Mouse (Mus musculus) forebrain, embryonic 13.5 days (tissue): ENCODE measurements around the gene Spry2. TPM values are rescaled to one million over a fixed set of nuclear protein-coding genes. Genes with fewer than 3 reads are reported as not detected.

ENCODE experiments used
- ATAC-seq: fragments of 200-750 bp; cut with Nextera tagmentation; 2 replicates; pipeline ENCODE4 v1.8.0; 2017
- H3K27ac ChIP-seq: fragments of 300-500 bp; sonication (generic); 2 replicates; pipeline ENCODE4 v1.5.1; 2015; ENCODE audit warnings: inconsistent platforms, mild to moderate bottlenecking, moderate library complexity
- H3K27me3 ChIP-seq: fragments of 300-500 bp; sonication (generic); 2 replicates; pipeline ENCODE4 v1.6.1; 2015; ENCODE audit warnings: mild to moderate bottlenecking, inconsistent platforms
- H3K36me3 ChIP-seq: fragments of 300-500 bp; sonication (generic); 2 replicates; pipeline ENCODE4 v1.6.1; 2015; ENCODE audit warnings: mild to moderate bottlenecking, inconsistent platforms; ENCODE audit not compliant: poor library complexity, severe bottlenecking
- H3K4me1 ChIP-seq: fragments of 300-500 bp; sonication (generic); 2 replicates; pipeline ENCODE4 v1.6.1; 2015; ENCODE audit warnings: inconsistent platforms
- H3K4me2 ChIP-seq: fragments of 300-500 bp; sonication (generic); 2 replicates; pipeline ENCODE4 v1.6.1; 2015; ENCODE audit warnings: inconsistent platforms, mild to moderate bottlenecking, moderate library complexity
- H3K4me3 ChIP-seq: fragments of 300-500 bp; sonication (generic); 2 replicates; pipeline ENCODE4 v1.5.1; 2015; ENCODE audit warnings: mild to moderate bottlenecking, inconsistent platforms
- H3K9ac ChIP-seq: fragments of 300-500 bp; sonication (generic); 2 replicates; pipeline ENCODE4 v1.6.1; 2015; ENCODE audit warnings: mild to moderate bottlenecking, inconsistent platforms
- H3K9me3 ChIP-seq: fragments of 300-500 bp; sonication (generic); replicated peaks from 2 replicates; pipeline ENCODE4 v1.6.1; 2016; ENCODE audit warnings: inconsistent platforms
- WGBS: fragments of 180-500 bp; shearing (Covaris S2); methylation state at CpG from one replicate; pipeline ENCODE4 v1.1.7; 2015; 5-methylcytosine and 5-hydroxymethylcytosine counted together
- polyA plus RNA-seq: library from polyadenylated mRNA; unstranded; fragments of >200 nt; fragmentation: Nextera tagmentation; extraction: Ambion mirVana; gene quantifications from 2 replicates; pipeline ENCODE4 v1.2.1, GENCODE M21; 2015

Gene Spry2
- polyA plus RNA-seq, 1 experiment from 2014 or later: 27.4 TPM

GRCm38 (mm10) chr14:105858935-105859334, 37.7 kb downstream of the Spry2 start:
- no peak for ATAC-seq
- no peaks in the 10 kb centered on the region for H3K36me3 ChIP-seq
- H3K9ac ChIP-seq: no peak overlapping the region
- no peak overlapping the region for H3K4me2 ChIP-seq
- no peak overlapping the region for H3K27ac ChIP-seq
- 14% methylated on average over 5 of the region's 5 CpGs for WGBS
- H3K4me3 ChIP-seq: no peak overlapping the region
- no peaks in the 10 kb centered on the region for H3K4me1 ChIP-seq
- peaks cover 5% of the 10 kb centered on the region; the same call in 1 of the 2 replicates for H3K27me3 ChIP-seq
- no peaks in the 10 kb centered on the region for H3K9me3 ChIP-seq

GRCm38 (mm10) chr14:105851359-105852067, 45.1 kb downstream of the Spry2 start:
- Histone ChIP-seq H3K9ac (no peak overlapping the region), H3K4me2 (peak overlapping the region; percentile 32), H3K9me3 (no peaks in the 10 kb centered on the region), H3K4me1 (peaks cover 10% of the 10 kb centered on the region), H3K36me3 (no peaks in the 10 kb centered on the region), H3K27me3 (peaks cover 4% of the 10 kb centered on the region; the same call in 1 of the 2 replicates), H3K27ac (peak overlapping the region; percentile 41), H3K4me3 (no peak overlapping the region)
- ATAC-seq: peak; percentile 95
- WGBS: under 1% methylated on average over 7 of the region's 7 CpGs

Other genes starting within 250 kb of the Spry2 start
- not detected in 2 replicates for gene Trim52, start 209.4 kb upstream of the Spry2 start, polyA plus RNA-seq